ENCODE assay signal across 27 mouse cellular contexts in genomic region chr9:77433476-77433875, GRCm38 (mm10).
DNase-seq lines count a peak whose midpoint lies in the region; ATAC-seq and TF ChIP-seq lines count a peak whose summit lies in the region.
"Had no signal": no experiment of that assay in that cellular context is flagged by ENCODE, and none has a peak within 500 bp of the region (broad histone marks: within the 10 kb centered on the region; RNA-seq: fewer than 3 reads in every experiment).

No protein-coding gene starts in this region.

- whole genome bisulfite sequencing in kidney, embryonic 15.5 days: 76% methylated on average over 4 of the region's 4 CpGs
- 88% methylated on average over 4 of the region's 4 CpGs for WGBS in liver, embryonic 15.5 days (ENCODE audit: insufficient replicate concordance)
- 91% methylated on average over 4 of the region's 4 CpGs for WGBS in liver, embryonic 11.5 days

- no peak overlapping the region for H3K4me2 ChIP-seq in kidney, embryonic 15.5 days
- H3K4me2 ChIP-seq in liver, embryonic 15.5 days: 0 out of 2 replicates have a peak overlapping the region, but pooled peaks have one; percentile 62
- H3K4me2 ChIP-seq in liver, embryonic 11.5 days: no peak overlapping the region
- no peak overlapping the region for H3K4me2 ChIP-seq in CH12.LX (ENCODE audit: insufficient read depth, low read depth, poor library complexity, severe bottlenecking)
- H3K4me2 ChIP-seq: forebrain, embryonic 13.5 days; heart, embryonic 13.5 days; hindbrain, embryonic 13.5 days; limb, embryonic 13.5 days; midbrain, embryonic 12.5 days; neural tube, embryonic 12.5 days had no signal

- TF ChIP-seq POLR2A in CH12.LX (IDR thresholded peaks at IDR 0.05; ENCODE audit: low read depth, low read length): no peak

- H3K27me3 ChIP-seq in kidney, embryonic 15.5 days: no peaks in the 10 kb centered on the region
- H3K27me3 ChIP-seq in liver, embryonic 15.5 days: no peaks in the 10 kb centered on the region
- no peaks in the 10 kb centered on the region for H3K27me3 ChIP-seq in liver, embryonic 11.5 days (replicated peaks; ENCODE audit: control insufficient read depth, insufficient read depth, low read length)
- H3K27me3 ChIP-seq in CH12.LX (replicated peaks): no peaks in the 10 kb centered on the region
- H3K27me3 ChIP-seq: forebrain, embryonic 13.5 days; heart, embryonic 13.5 days; hindbrain, embryonic 13.5 days; limb, embryonic 13.5 days; liver, embryonic 13.5 days; megakaryocyte, embryonic 14.5 days; midbrain, embryonic 12.5 days; neural tube, embryonic 12.5 days had no signal

- no peak for TF ChIP-seq RAD21 in CH12.LX (IDR thresholded peaks at IDR 0.05; ENCODE audit: low read depth, low read length)

- 0 out of 2 replicates have a peak, but pooled peaks cover 2% of the 10 kb centered on the region for H3K79me2 ChIP-seq in CH12.LX (replicated peaks; ENCODE audit: control insufficient read depth, extremely low read depth, insufficient read depth, poor library complexity, severe bottlenecking)

- H3K36me3 ChIP-seq in kidney, embryonic 15.5 days: peaks cover 44% of the 10 kb centered on the region
- H3K36me3 ChIP-seq in liver, embryonic 15.5 days (replicated peaks): 0 out of 2 replicates have a peak, but pooled peaks cover 3% of the 10 kb centered on the region
- no peaks in the 10 kb centered on the region; the same call in 1 of the 2 replicates for H3K36me3 ChIP-seq in liver, embryonic 11.5 days (ENCODE audit: control insufficient read depth, insufficient read depth, low read length)
- H3K36me3 ChIP-seq in CH12.LX (replicated peaks in 1 of 2; ENCODE audit: control insufficient read depth in 1 of 2, insufficient read depth in 1 of 2, low read length in 1 of 2): peaks cover 12 to 27% of the 10 kb centered on the region in 2 experiments
- H3K36me3 ChIP-seq: G1E; neural tube, embryonic 12.5 days had no signal

- 0 out of 2 replicates have a peak overlapping the region, but pooled peaks have one; percentile 48 for H3K27ac ChIP-seq in kidney, embryonic 15.5 days
- no peak overlapping the region for H3K27ac ChIP-seq in liver, embryonic 15.5 days (replicated peaks)
- no peak overlapping the region for H3K27ac ChIP-seq in liver, embryonic 11.5 days (ENCODE audit: low read depth, low read length)
- peak overlapping the region; percentile 49; the same call in 1 of the 2 replicates for H3K27ac ChIP-seq in CH12.LX (ENCODE audit: insufficient read depth, low read depth)
- H3K27ac ChIP-seq: forebrain, embryonic 13.5 days; hindbrain, embryonic 13.5 days; limb, embryonic 13.5 days; liver, embryonic 13.5 days; midbrain, embryonic 12.5 days; neural tube, embryonic 12.5 days had no signal

- no peak overlapping the region for H3K9ac ChIP-seq in kidney, embryonic 15.5 days
- H3K9ac ChIP-seq in liver, embryonic 15.5 days: no peak overlapping the region
- no peak overlapping the region for H3K9ac ChIP-seq in liver, embryonic 11.5 days (ENCODE audit: low read depth, low read length)
- no peak overlapping the region for H3K9ac ChIP-seq in CH12.LX (ENCODE audit: insufficient read depth, low read depth)
- H3K9ac ChIP-seq: forebrain, embryonic 13.5 days; heart, embryonic 13.5 days; hindbrain, embryonic 13.5 days; limb, embryonic 13.5 days; midbrain, embryonic 12.5 days; neural tube, embryonic 12.5 days had no signal

- dilution Hi-C loops in CH12.LX (cut with MboI; ENCODE audit: extremely low pct_ligation_motif_present, extremely low pct_unique_long_range_greater_than_20kb, low sequenced_read_pairs): no loop called here

- in situ Hi-C loops in CH12.LX (cut with MboI; ENCODE audit: low pct_ligation_motif_present, low pct_unique_long_range_greater_than_20kb, low sequenced_read_pairs): no loop called here

- no peak for TF ChIP-seq CTCF in CH12.LX (conservative IDR thresholded peaks at IDR 0.05 in 1 of 2, IDR thresholded peaks at IDR 0.05 in 1 of 2; ENCODE audit: low read depth in 2 of 2, low read length in 2 of 2)

- no peak overlapping the region for H3K4me3 ChIP-seq in kidney, embryonic 15.5 days (replicated peaks)
- H3K4me3 ChIP-seq in liver, embryonic 15.5 days (replicated peaks): no peak overlapping the region
- H3K4me3 ChIP-seq in liver, embryonic 11.5 days (ENCODE audit: low read depth, low read length): no peak overlapping the region
- H3K4me3 ChIP-seq in CH12.LX (replicated peaks in 1 of 3; ENCODE audit: low read depth in 2 of 3, low read length in 2 of 3, poor library complexity in 1 of 3): no peak overlapping the region
- H3K4me3 ChIP-seq: forebrain, embryonic 13.5 days; heart, embryonic 13.5 days; hindbrain, embryonic 13.5 days; limb, embryonic 13.5 days; liver, embryonic 13.5 days; megakaryocyte, embryonic 14.5 days; midbrain, embryonic 12.5 days; myocyte; neural tube, embryonic 12.5 days had no signal

- no peaks in the 10 kb centered on the region for H3K9me3 ChIP-seq in kidney, embryonic 15.5 days (replicated peaks)
- no peaks in the 10 kb centered on the region for H3K9me3 ChIP-seq in liver, embryonic 15.5 days (replicated peaks)
- no peaks in the 10 kb centered on the region for H3K9me3 ChIP-seq in liver, embryonic 11.5 days (ENCODE audit: control insufficient read depth, low read length)
- peaks cover 3% of the 10 kb centered on the region for H3K9me3 ChIP-seq in CH12.LX (replicated peaks; ENCODE audit: low read length)
- H3K9me3 ChIP-seq: forebrain, embryonic 13.5 days; heart, embryonic 13.5 days; hindbrain, embryonic 13.5 days; limb, embryonic 13.5 days; liver, embryonic 13.5 days; megakaryocyte, embryonic 14.5 days; midbrain, embryonic 12.5 days; neural tube, embryonic 12.5 days had no signal

- no peak for ATAC-seq in kidney, embryonic 15.5 days (replicated peaks; ENCODE audit: low FRiP score)
- ATAC-seq in liver, embryonic 15.5 days (ENCODE audit: insufficient read depth): no peak
- ATAC-seq in liver, embryonic 11.5 days (replicated peaks; ENCODE audit: low FRiP score): no peak
- ATAC-seq: forebrain, embryonic 13.5 days; intestine, embryonic 16.5 days had no signal

- peak; percentile 24 to 37 for DNase-seq in heart, adult 18-20 months
- no peak for DNase-seq in heart, adult 11 months
- no peak for DNase-seq in kidney, adult 8-10 months
- DNase-seq in liver, embryonic 11.5 days (ENCODE audit: low spot score): no peak
- no peak for DNase-seq in CH12.LX (ENCODE audit: extremely low read depth)
- DNase-seq: adrenal gland, adult 8-10 months; cerebellum, adult 8-10 months; cerebellum, postnatal 36 days; gastrocnemius, postnatal 14 days; heart, postnatal 36 days; liver, embryonic 13.5 days; lung, postnatal 4 days; right cerebral cortex, adult 18-20 months; spleen, adult 18-20 months; thymus, postnatal 14 days had no signal

- no peak; the same call in 1 of the 2 replicates for TF ChIP-seq EP300 in CH12.LX (IDR thresholded peaks at IDR 0.05; ENCODE audit: low read length)

- peaks cover 15% of the 10 kb centered on the region for H3K4me1 ChIP-seq in kidney, embryonic 15.5 days
- peaks cover 35% of the 10 kb centered on the region for H3K4me1 ChIP-seq in liver, embryonic 15.5 days (replicated peaks)
- peaks cover 12% of the 10 kb centered on the region for H3K4me1 ChIP-seq in liver, embryonic 11.5 days (replicated peaks; ENCODE audit: control insufficient read depth, insufficient read depth, low read length)
- peaks cover 26 to 74% of the 10 kb centered on the region in 2 experiments for H3K4me1 ChIP-seq in CH12.LX (ENCODE audit: control insufficient read depth in 1 of 2, insufficient read depth in 2 of 2)
- H3K4me1 ChIP-seq: neural tube, embryonic 12.5 days had no signal

TF ChIP-seq in CH12.LX, 34 proteins besides CTCF, POLR2A, EP300 and RAD21:
- TF ChIP-seq NELFE (IDR thresholded peaks at IDR 0.05; ENCODE audit: low read depth, low read length) (no peak), IRF4 (IDR thresholded peaks at IDR 0.05; ENCODE audit: low read depth, low read length) (no peak), SMC3 (IDR thresholded peaks at IDR 0.05; ENCODE audit: low read depth, low read length) (no peak), MAFK (IDR thresholded peaks at IDR 0.05; ENCODE audit: insufficient replicate concordance, low read length) (no peak), TCF12 (IDR thresholded peaks at IDR 0.05; ENCODE audit: low read depth, low read length) (no peak), SIN3A (IDR thresholded peaks at IDR 0.05; ENCODE audit: low read length) (no peak), KAT2A (IDR thresholded peaks at IDR 0.05; ENCODE audit: insufficient replicate concordance, low read length) (no peak), CHD1 (IDR thresholded peaks at IDR 0.05; ENCODE audit: low read depth, low read length) (no peak), MXI1 (IDR thresholded peaks at IDR 0.05; ENCODE audit: low read depth, low read length) (no peak), ETS1 (conservative IDR thresholded peaks at IDR 0.05; ENCODE audit: low read depth, low read length) (no peak), ZC3H11A (IDR thresholded peaks at IDR 0.05; ENCODE audit: low read depth, low read length) (no peak), BHLHE40 (IDR thresholded peaks at IDR 0.05; ENCODE audit: low read depth, low read length) (no peak), UBTF (IDR thresholded peaks at IDR 0.05; ENCODE audit: low read depth, low read length) (no peak), ELF1 (IDR thresholded peaks at IDR 0.05; ENCODE audit: low read depth, low read length) (no peak), CHD2 (IDR thresholded peaks at IDR 0.05; ENCODE audit: low read length) (no peak), GABPA (IDR thresholded peaks at IDR 0.05; ENCODE audit: insufficient replicate concordance, low read depth, low read length) (no peak), USF1 (IDR thresholded peaks at IDR 0.05; ENCODE audit: low read depth, low read length) (no peak), MYC (IDR thresholded peaks at IDR 0.05; ENCODE audit: low read depth, low read length) (no peak)

Comparison
In these comparisons a context has a peak if more than half of its experiments do, and no peak if none do; other contexts are left out.
1. DNase-seq: peak in heart, adult 18-20 months (2 of 2); none in heart, adult 11 months (single experiment), kidney, adult 8-10 months (0 of 2), liver, embryonic 11.5 days (single experiment) and CH12.LX (single experiment).
2. H3K27ac ChIP-seq: peak in kidney, embryonic 15.5 days (single experiment) and CH12.LX (single experiment); none in liver, embryonic 15.5 days (single experiment) and liver, embryonic 11.5 days (single experiment).